Mouse (Mus musculus): ENCODE measurements around the gene Dhx9.
"Not testable (repeated sequence)": the region's sequence is repeated elsewhere in the genome, so short reads cannot be mapped to it uniquely, and the experiment has no call there.

Gene Dhx9

DNA sequence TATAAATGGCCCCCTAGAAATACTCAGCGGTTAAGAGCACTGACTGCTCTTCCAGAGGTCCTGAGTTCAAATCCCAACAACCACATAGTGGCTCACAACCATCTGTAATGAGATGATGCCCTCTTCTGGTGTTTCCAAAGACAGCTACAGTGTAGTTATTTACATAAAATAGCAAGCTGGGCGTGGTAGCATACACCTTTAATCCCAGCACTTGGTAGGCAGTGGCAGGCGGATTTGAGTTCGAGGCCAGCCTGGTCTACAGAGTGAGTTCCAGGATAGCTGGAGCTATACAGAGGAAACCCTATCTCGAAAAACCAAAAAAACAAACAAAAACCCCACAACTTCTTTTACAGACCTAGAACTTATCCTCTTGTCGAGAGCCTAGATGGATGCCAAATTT is 1.3 kb downstream of the Dhx9 start:
- DNase-seq (ENCODE audit: low spot score in 2 of 2): not testable (repeated sequence)

DNA sequence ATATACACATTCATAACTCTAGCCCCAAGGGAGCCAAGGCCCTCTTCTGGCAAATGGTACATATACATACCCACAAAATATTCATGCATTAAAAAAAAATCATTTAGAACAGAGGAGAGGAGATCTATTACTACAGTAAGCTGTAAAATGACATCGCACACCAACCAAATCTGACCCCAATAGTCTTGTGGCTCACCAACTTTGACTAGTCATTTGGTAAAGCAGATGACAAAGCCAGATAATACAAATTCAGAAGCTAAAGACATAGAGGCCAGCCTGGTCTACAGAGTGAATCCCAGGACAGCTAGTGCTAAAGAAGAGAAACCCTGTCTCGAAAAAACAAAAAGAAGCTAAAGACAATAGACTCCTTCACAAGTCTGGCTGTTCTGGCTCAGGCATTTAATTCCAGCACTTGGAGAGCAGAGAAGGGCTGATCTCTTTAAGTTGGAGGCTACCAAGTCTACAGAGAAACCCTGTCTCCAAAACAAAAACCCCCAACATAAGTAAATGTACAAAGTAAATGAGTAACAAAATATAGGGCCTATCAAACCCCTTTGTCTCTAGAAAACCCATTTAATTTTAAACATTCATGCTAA is 2.2 kb downstream of the Dhx9 start:
- DNase-seq (ENCODE audit: low spot score in 2 of 2): no peak

DNA sequence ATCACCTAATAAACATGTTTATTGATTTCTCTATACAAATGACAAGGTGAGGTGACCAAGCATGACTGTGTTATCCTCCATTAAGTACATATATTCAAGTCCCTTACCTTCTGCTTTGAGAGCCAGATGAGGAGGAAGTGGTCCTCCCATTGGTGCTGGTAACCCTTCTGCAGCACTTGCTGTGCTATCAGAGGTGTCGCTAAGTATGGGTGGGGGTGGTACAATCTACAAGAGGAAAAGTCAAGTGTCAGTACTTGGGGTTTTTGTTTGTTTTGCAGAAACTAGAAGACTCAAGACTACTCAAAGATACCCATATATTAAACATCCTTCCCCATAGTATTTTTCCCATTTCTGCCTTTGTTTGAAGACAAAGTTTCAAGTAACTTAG is 6.4 kb downstream of the Dhx9 start:
- DNase-seq (ENCODE audit: low spot score in 2 of 2): no peak

DNA sequence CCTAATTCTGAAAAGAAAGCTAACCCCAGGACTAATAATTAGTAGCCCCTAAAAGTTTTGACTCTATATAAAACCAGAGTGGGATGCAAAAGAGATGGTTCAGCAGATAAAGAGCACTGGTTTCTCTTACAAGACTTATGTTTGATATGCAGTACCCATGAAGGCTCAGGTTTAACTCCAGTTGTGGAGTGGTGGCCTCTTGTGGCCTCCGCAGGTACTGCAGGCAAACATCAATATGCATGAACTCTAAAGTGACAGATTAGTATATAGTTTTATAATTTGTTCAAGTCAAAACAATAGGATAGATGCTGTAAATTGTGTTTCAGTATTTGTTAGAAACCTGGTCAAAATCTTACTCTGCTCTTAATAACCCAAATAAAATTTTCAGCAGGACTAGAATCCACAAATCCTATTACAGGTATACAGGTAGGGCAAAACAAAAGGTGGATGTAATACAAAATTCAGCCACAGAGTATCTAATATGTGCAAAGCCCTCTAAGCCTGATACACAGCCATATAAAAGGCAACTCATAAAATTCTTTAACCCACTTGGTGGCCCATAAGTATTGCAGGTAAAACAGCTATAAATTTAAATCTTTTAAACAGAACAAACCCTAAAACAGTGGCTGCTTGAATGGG is 7.0 kb downstream of the Dhx9 start:
- peak; percentile 77 to 92 for DNase-seq (ENCODE audit: low spot score in 2 of 2)

DNA sequence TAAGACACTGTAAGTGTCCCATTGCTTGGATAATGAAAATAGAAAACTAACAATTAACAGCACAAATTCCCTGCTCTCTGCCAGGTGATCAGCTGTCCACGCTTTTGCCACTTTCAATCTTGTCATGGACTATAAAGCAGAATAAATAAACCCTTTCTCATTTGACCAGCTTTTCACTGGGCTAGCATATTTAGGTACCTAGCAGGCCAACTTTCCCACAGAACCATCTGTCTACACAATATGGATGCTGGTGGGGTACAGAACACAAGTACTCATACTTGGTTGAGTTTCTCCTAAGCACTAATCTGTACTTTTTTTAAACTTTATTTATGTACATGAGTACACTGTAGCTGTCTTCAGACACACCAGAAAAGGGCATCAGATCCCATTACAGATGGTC is 8.2 kb downstream of the Dhx9 start:
- no peak for DNase-seq (ENCODE audit: low spot score in 2 of 2)

DNA sequence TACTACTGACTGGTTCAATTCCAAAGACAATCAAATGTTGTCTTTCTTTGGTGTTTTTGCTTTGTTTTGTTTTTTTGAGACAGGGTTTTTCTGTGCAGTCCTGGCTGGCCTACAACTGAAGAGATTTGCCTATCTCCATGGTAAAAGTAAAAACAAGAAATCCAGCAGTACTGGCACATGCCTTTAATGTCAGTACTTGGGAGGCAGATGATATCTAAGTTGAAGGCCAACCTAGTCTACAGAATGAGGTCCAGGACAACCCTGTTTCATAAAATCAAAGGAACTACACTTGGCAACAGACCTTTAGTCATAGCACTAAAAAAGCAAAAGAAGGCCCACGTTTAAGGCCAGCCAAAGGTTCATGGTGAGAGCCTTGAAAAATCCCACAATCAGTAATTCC is 25.7 kb downstream of the Dhx9 start:
- no peak for DNase-seq (ENCODE audit: low spot score in 2 of 2)

DNA sequence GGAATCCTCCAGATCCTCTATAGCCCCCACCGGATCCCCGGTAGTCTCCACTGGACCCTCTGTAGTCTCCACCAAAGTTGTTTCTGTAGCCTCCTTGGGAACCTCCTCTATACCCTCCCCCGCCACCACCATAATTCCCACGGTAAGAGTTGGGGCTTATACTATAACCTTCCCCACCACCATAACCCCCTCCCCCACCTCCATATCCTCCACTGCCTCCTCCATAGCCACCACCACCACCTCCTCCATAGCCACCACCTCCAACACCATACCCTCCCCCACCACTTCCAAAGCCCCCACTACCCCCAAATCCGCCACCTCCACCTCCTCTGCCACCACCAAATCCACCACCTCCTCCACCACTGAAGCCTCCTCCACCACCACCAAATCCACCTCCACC is 31.3 kb downstream of the Dhx9 start:
- no peak for DNase-seq (ENCODE audit: low spot score in 2 of 2)

DNA sequence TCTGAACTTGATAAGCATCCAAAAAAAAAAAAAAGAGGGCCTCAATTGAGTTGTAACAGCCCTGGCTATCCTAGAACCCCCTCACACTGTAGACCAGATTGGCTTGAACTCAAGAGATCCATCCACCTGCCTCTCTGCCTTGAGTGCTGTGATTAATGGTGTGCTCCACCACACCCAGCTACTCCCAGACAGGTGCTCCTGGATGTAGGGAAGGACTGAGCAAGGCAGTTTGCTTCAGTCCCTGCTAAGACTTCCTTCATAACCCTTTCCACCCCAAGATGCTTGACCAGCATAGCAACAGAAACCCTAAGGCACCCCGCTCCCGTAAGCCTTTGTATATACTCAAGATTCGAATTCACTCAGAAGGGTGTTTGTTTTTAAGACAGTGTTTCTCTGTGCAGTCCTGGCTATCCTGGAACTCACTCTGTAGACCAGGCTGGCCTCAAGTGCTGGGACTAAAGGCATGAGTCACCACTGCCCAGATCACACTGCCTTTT is 34.3 kb downstream of the Dhx9 start:
- DNase-seq (ENCODE audit: low spot score in 2 of 2): no peak

DNA sequence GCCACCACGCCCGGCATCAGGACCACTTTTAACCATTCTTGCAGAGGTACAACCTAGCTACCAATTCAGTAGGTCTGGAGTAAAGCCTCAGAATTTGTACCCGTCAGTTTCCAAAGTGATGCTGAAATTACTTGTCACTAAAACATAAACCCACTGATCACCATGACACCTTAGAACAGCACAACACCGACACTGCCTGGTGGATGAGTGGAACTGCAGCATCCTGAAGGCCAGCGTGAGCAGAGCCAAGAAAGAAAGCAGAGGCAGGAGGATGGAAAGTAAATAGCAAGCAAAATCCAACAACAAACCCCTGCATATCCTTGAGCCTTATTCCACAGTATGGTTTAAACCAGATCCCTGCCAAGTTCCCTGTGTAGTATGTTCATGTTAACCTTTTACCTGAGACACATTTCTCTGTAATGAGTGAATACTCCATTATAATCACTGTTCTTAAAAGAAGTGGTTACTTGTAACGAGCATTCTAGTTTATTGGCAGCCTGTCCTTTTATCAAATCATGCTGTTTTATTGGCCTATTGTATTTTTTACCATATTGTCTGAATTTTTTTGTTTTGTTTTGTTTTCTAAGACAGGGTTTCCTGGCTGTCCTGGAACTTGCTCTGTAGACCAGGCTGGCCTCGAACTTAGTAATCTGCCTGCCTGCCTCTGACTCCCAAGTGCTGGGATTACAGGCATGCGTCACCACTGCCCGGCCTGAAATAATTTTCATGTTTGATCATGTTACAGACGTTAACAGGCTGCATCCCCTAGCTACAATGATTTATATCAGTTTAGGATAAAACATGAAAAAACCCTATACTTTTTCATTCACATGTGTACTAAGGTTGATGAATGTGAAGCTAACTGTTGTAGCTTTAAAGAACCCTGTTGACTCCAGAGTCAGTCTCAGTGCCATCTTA is 36.0 kb downstream of the Dhx9 start:
- peak; percentile 47 to 76 for DNase-seq (ENCODE audit: low spot score in 2 of 2)

DNA sequence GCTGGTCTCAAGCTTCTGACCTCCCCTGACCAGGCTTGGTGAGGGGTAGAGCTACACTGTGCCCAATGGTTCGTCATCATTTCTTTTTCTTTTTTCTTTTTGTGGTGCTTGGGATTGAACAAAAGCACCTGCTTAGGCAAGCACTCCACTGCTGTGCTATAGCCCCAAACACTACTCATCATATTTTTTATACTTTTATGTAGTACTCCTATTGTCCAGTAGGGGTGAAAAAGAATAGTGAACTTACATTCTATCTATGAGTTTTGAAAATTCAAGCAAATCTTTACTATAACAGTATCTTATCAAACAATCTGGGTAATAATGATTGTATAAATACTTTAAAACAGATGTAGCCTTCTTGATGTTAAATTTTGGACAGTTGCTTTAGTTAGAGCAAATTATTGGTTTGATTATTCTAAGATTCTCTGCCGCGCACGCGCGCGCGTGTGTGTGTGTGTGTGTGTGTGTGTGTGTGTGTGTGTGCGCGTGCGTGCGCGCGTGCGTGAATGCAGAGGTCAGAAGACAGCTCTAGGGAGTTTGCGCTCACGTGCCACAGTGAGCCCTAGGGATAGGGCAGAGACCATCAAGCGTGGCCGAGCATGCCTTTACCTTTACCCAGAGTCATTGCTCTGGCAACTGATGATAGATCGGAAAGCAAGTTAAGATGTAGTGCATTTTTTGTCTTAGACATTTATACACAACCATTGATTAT is 41.2 kb downstream of the Dhx9 start:
- no peak for DNase-seq (ENCODE audit: low spot score in 2 of 2)

DNA sequence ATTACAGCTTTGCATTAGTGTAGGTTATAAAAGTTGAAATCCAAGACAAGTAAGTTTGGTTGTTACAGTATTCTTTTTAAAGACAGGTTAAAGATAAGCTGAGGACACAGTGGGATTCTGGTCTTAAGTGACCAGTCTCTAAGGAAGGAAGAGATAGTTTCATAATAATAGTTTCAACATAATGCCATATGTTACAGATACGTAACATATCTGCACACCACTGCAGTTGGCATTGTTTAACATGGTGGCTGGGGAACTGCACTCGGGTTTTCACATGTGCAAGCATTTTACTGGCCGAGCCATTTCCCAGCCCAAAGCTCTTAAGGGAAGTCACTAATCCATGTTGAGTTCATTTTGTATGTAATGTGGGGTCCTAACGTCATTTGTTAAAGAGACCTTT is 43.8 kb downstream of the Dhx9 start:
- no peak for DNase-seq (ENCODE audit: low spot score in 2 of 2)

DNA sequence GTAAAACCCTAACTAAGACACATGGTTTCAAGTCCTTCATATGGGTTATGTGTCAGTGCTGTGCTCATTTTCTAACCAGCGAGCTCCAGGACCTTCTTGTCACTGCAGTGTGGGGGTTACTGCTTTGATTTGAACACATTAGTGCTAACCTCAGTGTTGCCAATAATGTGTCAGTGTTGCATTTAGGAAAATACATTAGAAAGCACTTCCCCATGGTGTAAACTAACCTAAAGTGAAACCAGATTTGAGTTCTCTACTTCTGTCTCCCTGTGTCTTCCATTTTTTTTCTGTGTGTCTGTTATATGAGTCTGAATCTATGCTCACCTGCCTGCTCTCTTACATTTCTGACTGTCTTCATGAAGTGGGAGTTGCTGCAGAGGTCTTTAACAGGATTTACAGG is 44.4 kb downstream of the Dhx9 start:
- DNase-seq (ENCODE audit: low spot score in 2 of 2): no peak

DNA sequence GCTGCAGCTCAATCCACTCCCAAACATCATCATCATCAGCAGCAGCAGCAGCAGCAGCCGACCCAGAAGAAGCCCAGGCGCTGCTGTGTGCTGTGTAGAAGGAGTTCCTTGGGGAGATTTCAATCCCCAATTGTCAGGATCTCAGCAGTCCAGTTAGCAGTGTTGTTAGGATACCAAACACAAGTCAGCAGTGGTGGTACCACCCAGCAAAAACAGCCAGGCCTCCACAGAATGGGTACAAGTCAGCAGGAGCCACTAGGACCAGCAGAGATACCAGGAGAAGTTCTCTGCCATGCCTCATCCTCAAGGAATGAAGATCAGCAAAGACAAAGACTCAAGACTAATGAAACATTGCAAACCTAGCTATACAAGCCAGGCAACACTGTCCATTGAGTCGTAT is 45.8 kb downstream of the Dhx9 start:
- DNase-seq (ENCODE audit: low spot score in 2 of 2): peak in 1 of 2 experiments; percentile 5

DNA sequence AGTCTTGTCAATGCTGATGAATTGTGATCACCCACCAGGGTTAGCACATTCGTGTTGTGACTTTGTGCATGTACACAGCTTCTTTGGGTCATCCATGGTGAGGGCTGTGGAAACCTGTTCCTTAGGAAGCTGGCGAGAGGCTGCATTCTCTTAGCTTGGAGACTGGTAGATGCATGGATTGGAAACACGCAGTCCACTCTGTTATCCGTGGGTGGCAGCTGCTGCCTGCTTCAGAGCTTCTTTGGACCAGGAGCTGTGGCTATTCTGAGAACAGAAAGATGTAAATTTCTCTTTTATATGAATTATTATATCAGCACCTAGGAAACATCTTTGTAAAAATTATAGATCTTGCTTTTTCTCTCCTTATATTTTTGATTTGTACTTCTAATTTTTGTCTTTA is 46.7 kb downstream of the Dhx9 start:
- DNase-seq (ENCODE audit: low spot score in 2 of 2): no peak

DNA sequence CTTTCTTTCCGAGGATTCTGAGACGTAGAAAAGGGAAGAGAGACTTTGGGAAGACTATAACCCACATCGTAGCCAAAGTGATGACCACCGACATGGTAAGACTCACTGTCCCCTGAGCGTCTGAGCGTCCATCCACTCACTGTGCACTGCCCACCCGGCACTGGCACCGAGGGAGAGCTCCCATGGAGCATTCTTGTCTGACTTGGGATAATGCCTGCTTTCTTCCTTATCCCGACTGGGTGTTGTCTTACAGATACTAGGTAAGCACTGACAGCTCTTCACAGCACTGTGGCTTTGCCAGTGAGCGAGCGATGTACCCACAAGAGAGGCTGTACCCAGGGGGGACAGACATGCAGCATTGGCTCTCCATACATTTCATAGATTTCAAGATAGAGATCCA is 49.9 kb downstream of the Dhx9 start:
- no peak for DNase-seq (ENCODE audit: low spot score in 2 of 2)

DNA sequence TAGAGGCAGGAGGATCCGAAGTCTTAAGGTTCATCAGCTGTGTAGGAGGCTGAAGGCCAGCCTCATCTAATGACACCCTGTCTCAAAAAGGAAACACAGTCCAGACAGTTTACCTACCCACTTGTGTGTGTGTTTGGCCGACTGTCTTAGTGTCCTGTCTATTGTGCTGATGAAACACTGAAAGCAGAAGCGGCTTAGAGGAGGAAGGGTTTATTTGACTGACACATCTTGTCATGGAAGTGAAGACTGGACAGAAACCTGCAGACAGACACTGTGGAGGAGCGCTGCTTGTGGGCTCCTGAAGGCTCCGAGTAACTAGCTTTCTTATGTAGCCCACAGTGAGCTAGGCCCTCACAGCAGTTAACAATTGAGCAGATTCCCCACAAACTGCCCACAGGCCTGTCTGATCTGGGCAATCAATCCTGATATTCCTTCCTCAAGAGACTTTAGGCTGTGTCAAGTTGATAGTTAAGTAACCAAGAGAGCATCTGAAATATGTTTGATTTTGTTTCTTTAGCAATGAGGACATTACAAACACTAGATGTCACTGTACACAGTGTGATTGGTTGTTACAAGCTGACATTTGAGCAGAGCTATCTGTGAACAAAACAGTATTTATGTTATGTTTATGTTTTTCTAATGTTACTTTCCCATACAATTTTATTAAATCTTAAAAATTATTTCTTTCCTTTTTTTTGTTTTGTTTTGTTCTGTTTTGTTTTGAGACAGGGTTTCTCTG is 53.4 kb downstream of the Dhx9 start:
- DNase-seq (ENCODE audit: low spot score in 2 of 2): no peak

DNA sequence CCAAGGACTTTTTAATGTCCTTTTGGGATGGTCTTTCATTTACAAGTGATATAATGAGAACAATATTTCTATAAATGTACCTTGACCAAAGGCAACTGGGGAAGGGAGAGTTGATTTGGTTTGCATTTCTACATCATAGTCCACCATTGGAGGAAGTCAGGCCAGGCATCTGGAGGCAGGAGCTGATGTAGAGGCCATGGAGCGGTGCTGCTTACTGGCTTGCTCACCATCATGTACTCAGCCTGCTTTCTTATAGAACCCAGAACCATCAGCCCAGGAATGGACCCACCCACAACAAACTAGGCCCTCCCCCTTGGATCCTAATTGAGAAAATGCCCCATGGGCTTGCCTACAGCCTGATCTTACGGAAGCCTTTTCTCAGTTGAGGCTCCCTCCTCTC is 55.1 kb downstream of the Dhx9 start:
- DNase-seq (ENCODE audit: low spot score in 2 of 2): no peak

DNA sequence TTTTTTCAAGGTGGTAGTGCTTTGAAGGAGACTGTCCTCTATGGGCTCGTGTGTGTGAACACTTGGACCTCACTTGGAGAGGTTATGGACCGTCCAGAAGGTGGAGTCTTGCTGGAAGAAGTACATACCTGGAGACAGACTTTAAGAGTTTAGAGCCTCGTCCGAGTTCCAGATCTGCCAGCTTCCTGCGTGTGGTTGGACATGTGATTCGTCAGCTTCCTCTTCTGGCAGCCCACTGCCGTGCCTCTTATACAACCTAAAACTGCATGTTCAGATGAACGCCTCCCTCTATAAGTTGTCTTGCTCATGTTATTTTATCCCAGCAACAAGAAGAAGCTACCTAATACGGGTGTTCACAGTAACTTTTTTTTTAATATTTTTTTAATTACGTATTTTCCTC is 55.8 kb downstream of the Dhx9 start:
- DNase-seq (ENCODE audit: low spot score in 2 of 2): no peak

DNA sequence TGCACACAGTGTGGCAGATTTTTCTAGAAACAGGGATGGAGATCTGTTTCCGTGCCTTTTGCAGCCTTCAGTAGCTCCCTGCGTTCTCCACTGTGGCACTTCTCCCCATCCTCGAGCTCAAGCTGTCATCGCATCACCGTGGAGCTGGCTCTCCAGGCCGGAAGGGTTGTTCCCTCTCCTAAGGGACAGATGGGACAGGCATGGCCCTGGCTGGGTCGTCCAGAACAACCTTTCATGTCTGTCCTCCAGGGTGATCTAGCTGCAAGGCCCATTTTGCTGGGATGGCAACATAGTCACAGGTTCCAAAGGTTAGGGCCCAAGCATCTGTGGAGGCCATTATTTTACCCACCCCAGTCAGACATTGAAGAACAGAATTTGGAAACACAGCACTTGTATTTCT is 56.3 kb downstream of the Dhx9 start:
- no peak for DNase-seq (ENCODE audit: low spot score in 2 of 2)

DNA sequence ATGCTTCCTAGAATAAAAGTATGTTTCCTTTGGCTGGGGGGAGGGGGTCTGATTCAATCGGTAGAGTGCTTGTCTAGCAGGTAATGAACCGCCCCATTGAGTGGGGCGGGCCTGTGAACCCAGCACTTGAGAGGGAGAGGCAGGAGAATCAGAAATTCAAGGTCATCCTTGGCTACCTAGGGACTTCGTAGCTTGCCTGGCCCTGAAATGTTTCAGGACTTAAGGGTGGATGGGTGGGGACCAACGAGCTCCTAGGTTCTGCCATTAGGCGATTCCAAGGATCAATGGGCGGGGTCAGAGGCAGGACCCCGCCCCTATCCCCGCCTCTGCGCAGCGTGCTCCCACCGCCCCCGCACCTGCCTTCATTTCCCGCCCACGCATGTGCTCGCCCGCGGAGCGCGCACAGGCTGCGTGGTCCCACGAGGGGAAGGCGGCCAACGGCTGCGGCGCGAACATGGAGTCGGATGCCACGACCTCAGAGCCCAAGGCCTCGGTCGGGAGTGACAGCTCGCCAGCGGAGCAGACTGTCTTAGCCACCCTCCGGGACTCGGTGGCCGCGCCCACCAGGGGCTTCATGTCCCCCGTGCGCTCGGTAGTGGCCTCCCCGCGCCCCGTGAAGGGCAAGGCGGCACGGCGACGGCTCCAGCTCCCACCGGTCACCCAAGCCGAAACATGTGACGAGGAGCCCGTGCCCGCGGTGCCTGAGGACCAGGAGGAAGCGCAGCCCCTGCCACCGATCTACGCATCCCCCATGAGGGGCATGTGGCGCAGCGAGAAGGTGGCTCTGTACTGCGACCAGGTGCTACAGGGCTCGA is 62.5 kb downstream of the Dhx9 start, which contains the start of gene Shcbp1l:
Gene Shcbp1l, plus strand, starts transcription at position 393 of the 815 bp plus-strand sequence.
- DNase-seq (ENCODE audit: low spot score in 2 of 2): peak; percentile 70 to 84
